Mouse (Mus musculus) bone marrow, adult 2 months (tissue): ENCODE data around the gene Plppr5. TPM values are rescaled to one million over a fixed set of nuclear protein-coding genes. Genes with fewer than 3 reads are reported as not detected.

Experiments
- H3K27ac ChIP-seq: fragments of 200-500 bp; 2 replicates; pipeline ENCODE4 v1.5.1; 2012; ENCODE audit warnings: low read depth, mild to moderate bottlenecking, control low read depth, inconsistent platforms, low read length; ENCODE audit not compliant: control insufficient read depth, poor library complexity, insufficient read depth
- H3K4me1 ChIP-seq: fragments of 200-500 bp; 2 replicates; pipeline ENCODE4 v1.6.1; 2011; ENCODE audit warnings: low read length; ENCODE audit not compliant: control insufficient read depth, insufficient read depth
- H3K4me3 ChIP-seq: fragments of 200-500 bp; replicated peaks from 2 replicates; pipeline ENCODE3; 2011; ENCODE audit warnings: mild to moderate bottlenecking, low read depth, low read length, control low read depth; ENCODE audit not compliant: control insufficient read depth
- CTCF ChIP-seq: fragments of 200-500 bp; IDR thresholded peaks from 2 replicates; pipeline ENCODE4 v1.5.1; 2011; ENCODE audit warnings: low read length, control low read depth; ENCODE audit not compliant: control insufficient read depth, insufficient read depth
- POLR2A ChIP-seq: fragments of 200-500 bp; IDR thresholded peaks from 2 replicates; pipeline ENCODE4 v1.6.1; 2011; ENCODE audit warnings: low read depth, mild to moderate bottlenecking, control low read depth, low read length, borderline replicate concordance; ENCODE audit not compliant: control insufficient read depth
- WGBS: fragments of 180-500 bp; shearing (Covaris S2); methylation state at CpG from one replicate; pipeline ENCODE4 v1.1.7; 2018; 5-methylcytosine and 5-hydroxymethylcytosine counted together
- polyA plus RNA-seq: library from polyadenylated mRNA; stranded (reverse); fragments of >200 nt; gene quantifications from 2 replicates; pipeline ENCODE4 v1.2.4, GENCODE M21; 2011; ENCODE audit warnings: low replicate concordance; ENCODE audit not compliant: missing spikeins, insufficient read depth, insufficient read length

Plppr5 gene
- polyA plus RNA-seq, 1 experiment, result not detected

GRCm38 (mm10) chr3:117664316-117664715, 89.7 kb downstream of the Plppr5 start:
- Histone ChIP-seq H3K4me1 (no peaks in the 10 kb centered on the region), H3K27ac (no peak overlapping the region), H3K4me3 (no peak overlapping the region)
- 65% methylated on average over 1 of the region's 1 CpGs for WGBS
- TF ChIP-seq CTCF (no peak), POLR2A (no peak)

GRCm38 (mm10) chr3:117679189-117679588, 104.6 kb downstream of the Plppr5 start:
- Histone ChIP-seq H3K4me1 (no peaks in the 10 kb centered on the region), H3K27ac (no peak overlapping the region), H3K4me3 (no peak overlapping the region)
- WGBS, result 77% methylated on average over 6 of the region's 6 CpGs
- TF ChIP-seq POLR2A (no peak), CTCF (no peak)

GRCm38 (mm10) chr3:117684640-117685039, 110.0 kb downstream of the Plppr5 start:
- 72% methylated on average over 6 of the region's 6 CpGs for WGBS
- Histone ChIP-seq H3K4me3 (no peak overlapping the region), H3K4me1 (no peaks in the 10 kb centered on the region), H3K27ac (no peak overlapping the region)
- TF ChIP-seq POLR2A (no peak), CTCF (no peak)

GRCm38 (mm10) chr3:117686036-117686435, 111.4 kb downstream of the Plppr5 start:
- TF ChIP-seq CTCF (no peak), POLR2A (no peak)
- 81% methylated on average over 3 of the region's 3 CpGs for WGBS
- Histone ChIP-seq H3K27ac (no peak overlapping the region), H3K4me3 (no peak overlapping the region), H3K4me1 (no peaks in the 10 kb centered on the region)

- no peak overlapping the region for H3K4me3 ChIP-seq
- H3K27ac ChIP-seq, result no peak overlapping the region
- H3K4me1 ChIP-seq, result no peaks in the 10 kb centered on the region
- TF ChIP-seq CTCF (no peak), POLR2A (no peak)
- WGBS, result 72% methylated on average over 7 of the region's 7 CpGs
These were observed 112.0 kb downstream of the Plppr5 start for GRCm38 (mm10) chr3:117686648-117687047.

GRCm38 (mm10) chr3:117694736-117695135, 120.1 kb downstream of the Plppr5 start:
- Histone ChIP-seq H3K4me3 (no peak overlapping the region), H3K27ac (no peak overlapping the region), H3K4me1 (no peaks in the 10 kb centered on the region)
- TF ChIP-seq CTCF (no peak), POLR2A (no peak)
- WGBS, result 58% methylated on average over 1 of the region's 1 CpGs

- 77% methylated on average over 5 of the region's 5 CpGs for WGBS
- Histone ChIP-seq H3K4me1 (no peaks in the 10 kb centered on the region), H3K4me3 (no peak overlapping the region), H3K27ac (no peak overlapping the region)
- TF ChIP-seq CTCF (no peak), POLR2A (no peak)
These were observed 121.7 kb downstream of the Plppr5 start for GRCm38 (mm10) chr3:117696350-117696749.

- Histone ChIP-seq H3K4me3 (no peak overlapping the region), H3K27ac (no peak overlapping the region), H3K4me1 (no peaks in the 10 kb centered on the region)
- TF ChIP-seq CTCF, result no peak
These were observed 134.2 kb downstream of the Plppr5 start for GRCm38 (mm10) chr3:117708788-117709187.

- no peak for TF ChIP-seq CTCF
- TF ChIP-seq POLR2A, result no peak
- WGBS, result 68% methylated on average over 3 of the region's 3 CpGs
- Histone ChIP-seq H3K4me3 (no peak overlapping the region), H3K4me1 (no peaks in the 10 kb centered on the region), H3K27ac (no peak overlapping the region)
These were observed 142.1 kb downstream of the Plppr5 start for GRCm38 (mm10) chr3:117716534-117717280.
